Mouse (Mus musculus) lung, adult 2 months (tissue): Measurements from ENCODE around the gene Def6.

ENCODE experiments used
- CTCF ChIP-seq: fragments of 200-500 bp; IDR thresholded peaks from 2 replicates; pipeline ENCODE4 v1.5.1; 2011; ENCODE audit warnings: mild to moderate bottlenecking, low read length, control low read depth; ENCODE audit not compliant: insufficient read depth
- POLR2A ChIP-seq: fragments of 200-500 bp; IDR thresholded peaks from 2 replicates; pipeline ENCODE4 v1.6.1; 2011; ENCODE audit warnings: low read depth, mild to moderate bottlenecking, control low read depth, low read length, borderline replicate concordance; ENCODE audit errors: extremely low read depth

GRCm38 (mm10) chr17:28207092-28207491, 486 bp upstream of the Def6 start:
- no peak for TF ChIP-seq CTCF
- no peak for TF ChIP-seq POLR2A
